Mouse (Mus musculus): Measurements from ENCODE around the gene Kcnip4. TPM values are rescaled to one million over a fixed set of nuclear protein-coding genes. Genes with fewer than 3 reads are reported as not detected.

Kcnip4 gene
- polyA plus RNA-seq, 1 experiment from 2014 or later: 0.84 TPM

- Histone ChIP-seq H3K9me3 (replicated peaks) (no peaks in the 10 kb centered on the region; the same call in 1 of the 2 replicates), H3K27me3 (no peaks in the 10 kb centered on the region), H3K9ac (no peak overlapping the region), H3K36me3 (no peaks in the 10 kb centered on the region), H3K4me3 (replicated peaks) (no peak overlapping the region), H3K4me1 (0 out of 2 replicates have a peak, but pooled peaks cover 3% of the 10 kb centered on the region), H3K27ac (no peak overlapping the region), H3K4me2 (no peak overlapping the region)
- ATAC-seq (replicated peaks; ENCODE audit: low FRiP score): peak; percentile 85
- WGBS: 31% methylated on average over 4 of the region's 4 CpGs
Observed at GRCm38 (mm10) chr5:49350126-49350909, 174.4 kb downstream of the Kcnip4 start.

GRCm38 (mm10) chr5:49349541-49349940, 175.2 kb downstream of the Kcnip4 start:
- Histone ChIP-seq H3K4me3 (replicated peaks) (no peak overlapping the region), H3K4me2 (no peak overlapping the region), H3K27me3 (no peaks in the 10 kb centered on the region), H3K27ac (no peak overlapping the region), H3K9me3 (replicated peaks) (no peaks in the 10 kb centered on the region; the same call in 1 of the 2 replicates), H3K4me1 (0 out of 2 replicates have a peak, but pooled peaks cover 3% of the 10 kb centered on the region), H3K36me3 (no peaks in the 10 kb centered on the region), H3K9ac (no peak overlapping the region)
- ATAC-seq (replicated peaks; ENCODE audit: low FRiP score): no peak
- 77% methylated on average over 5 of the region's 5 CpGs for WGBS

- no peaks in the 10 kb centered on the region for H3K27me3 ChIP-seq
Observed at GRCm38 (mm10) chr5:49348511-49348910, 176.2 kb downstream of the Kcnip4 start.

GRCm38 (mm10) chr5:49344606-49345005, 180.1 kb downstream of the Kcnip4 start:
- Histone ChIP-seq H3K9ac (no peak overlapping the region), H3K36me3 (no peaks in the 10 kb centered on the region), H3K4me1 (0 out of 2 replicates have a peak, but pooled peaks cover under 1% of the 10 kb centered on the region), H3K4me3 (replicated peaks) (no peak overlapping the region), H3K27ac (no peak overlapping the region), H3K9me3 (replicated peaks) (no peaks in the 10 kb centered on the region), H3K27me3 (no peaks in the 10 kb centered on the region), H3K4me2 (no peak overlapping the region)
- ATAC-seq (replicated peaks; ENCODE audit: low FRiP score): no peak
- 72% methylated on average over 1 of the region's 1 CpGs for WGBS

More at GRCm38 (mm10) chr5:49348511-49348910, 176.2 kb downstream of the Kcnip4 start:
- Histone ChIP-seq H3K9ac (no peak overlapping the region), H3K4me2 (no peak overlapping the region), H3K9me3 (replicated peaks) (no peaks in the 10 kb centered on the region), H3K4me1 (0 out of 2 replicates have a peak, but pooled peaks cover 3% of the 10 kb centered on the region), H3K27ac (no peak overlapping the region), H3K36me3 (no peaks in the 10 kb centered on the region), H3K4me3 (replicated peaks) (no peak overlapping the region)
- no peak for ATAC-seq (replicated peaks; ENCODE audit: low FRiP score)
- 74% methylated on average over 5 of the region's 5 CpGs for WGBS

GRCm38 (mm10) chr5:49337164-49337563, 187.5 kb downstream of the Kcnip4 start:
- Histone ChIP-seq H3K4me3 (replicated peaks) (no peak overlapping the region), H3K36me3 (no peaks in the 10 kb centered on the region), H3K9ac (no peak overlapping the region), H3K4me2 (no peak overlapping the region), H3K27ac (no peak overlapping the region), H3K9me3 (replicated peaks) (no peaks in the 10 kb centered on the region), H3K4me1 (peaks cover 7% of the 10 kb centered on the region; the same call in 1 of the 2 replicates), H3K27me3 (no peaks in the 10 kb centered on the region)
- WGBS: 38% methylated on average over 2 of the region's 2 CpGs
- no peak for ATAC-seq (replicated peaks; ENCODE audit: low FRiP score)

- Histone ChIP-seq H3K36me3 (no peaks in the 10 kb centered on the region), H3K27me3 (no peaks in the 10 kb centered on the region), H3K27ac (no peak overlapping the region), H3K4me1 (peaks cover 7% of the 10 kb centered on the region; the same call in 1 of the 2 replicates), H3K9ac (no peak overlapping the region), H3K9me3 (replicated peaks) (no peaks in the 10 kb centered on the region), H3K4me2 (no peak overlapping the region), H3K4me3 (replicated peaks) (no peak overlapping the region)
- 78% methylated on average over 2 of the region's 2 CpGs for WGBS
- no peak for ATAC-seq (replicated peaks; ENCODE audit: low FRiP score)
Observed at GRCm38 (mm10) chr5:49333063-49333462, 191.6 kb downstream of the Kcnip4 start.

GRCm38 (mm10) chr5:49329023-49329422, 195.7 kb downstream of the Kcnip4 start:
- 75% methylated on average over 1 of the region's 1 CpGs for WGBS
- 0 out of 2 replicates have a peak, but pooled peaks have one; percentile 52 for ATAC-seq (replicated peaks; ENCODE audit: low FRiP score)
- Histone ChIP-seq H3K9me3 (replicated peaks) (no peaks in the 10 kb centered on the region), H3K27me3 (no peaks in the 10 kb centered on the region), H3K27ac (peak overlapping the region; percentile 20; the same call in 1 of the 2 replicates), H3K4me2 (no peak overlapping the region), H3K4me1 (no peaks in the 10 kb centered on the region), H3K9ac (no peak overlapping the region), H3K4me3 (replicated peaks) (no peak overlapping the region), H3K36me3 (no peaks in the 10 kb centered on the region)

GRCm38 (mm10) chr5:49318661-49319060, 206.0 kb downstream of the Kcnip4 start:
- Histone ChIP-seq H3K4me3 (replicated peaks) (no peak overlapping the region), H3K4me1 (no peaks in the 10 kb centered on the region), H3K9me3 (replicated peaks) (no peaks in the 10 kb centered on the region), H3K9ac (no peak overlapping the region), H3K27ac (no peak overlapping the region), H3K27me3 (no peaks in the 10 kb centered on the region), H3K36me3 (no peaks in the 10 kb centered on the region), H3K4me2 (no peak overlapping the region)
- no peak for ATAC-seq (replicated peaks; ENCODE audit: low FRiP score)

- no peak overlapping the region for H3K27ac ChIP-seq
- H3K4me3 ChIP-seq (replicated peaks): no peak overlapping the region
- no peaks in the 10 kb centered on the region for H3K4me1 ChIP-seq
- no peak overlapping the region for H3K9ac ChIP-seq
- no peaks in the 10 kb centered on the region for H3K36me3 ChIP-seq
- no peaks in the 10 kb centered on the region for H3K27me3 ChIP-seq
- no peak for ATAC-seq (replicated peaks; ENCODE audit: low FRiP score)
- H3K4me2 ChIP-seq: no peak overlapping the region
- 86% methylated on average over 2 of the region's 2 CpGs for WGBS
- H3K9me3 ChIP-seq (replicated peaks): no peaks in the 10 kb centered on the region
Observed at GRCm38 (mm10) chr5:49317869-49318268, 206.8 kb downstream of the Kcnip4 start.

GRCm38 (mm10) chr5:49306796-49307195, 217.9 kb downstream of the Kcnip4 start:
- no peak overlapping the region for H3K27ac ChIP-seq
- no peaks in the 10 kb centered on the region for H3K36me3 ChIP-seq
- H3K9me3 ChIP-seq (replicated peaks): no peaks in the 10 kb centered on the region
- 77% methylated on average over 1 of the region's 1 CpGs for WGBS
- H3K4me2 ChIP-seq: no peak overlapping the region
- no peak overlapping the region for H3K4me3 ChIP-seq (replicated peaks)
- no peak for ATAC-seq (replicated peaks; ENCODE audit: low FRiP score)
- no peaks in the 10 kb centered on the region for H3K27me3 ChIP-seq
- no peaks in the 10 kb centered on the region for H3K4me1 ChIP-seq
- H3K9ac ChIP-seq: no peak overlapping the region

- ATAC-seq (replicated peaks; ENCODE audit: low FRiP score): no peak
- 70% methylated on average over 2 of the region's 2 CpGs for WGBS
Observed at GRCm38 (mm10) chr5:49305321-49305720, 219.4 kb downstream of the Kcnip4 start.

GRCm38 (mm10) chr5:49298654-49299053, 226.1 kb downstream of the Kcnip4 start:
- ATAC-seq (replicated peaks; ENCODE audit: low FRiP score): no peak
- Histone ChIP-seq H3K4me3 (replicated peaks) (no peak overlapping the region), H3K9ac (no peak overlapping the region), H3K36me3 (no peaks in the 10 kb centered on the region), H3K9me3 (replicated peaks) (no peaks in the 10 kb centered on the region), H3K4me1 (no peaks in the 10 kb centered on the region), H3K4me2 (no peak overlapping the region), H3K27ac (no peak overlapping the region), H3K27me3 (no peaks in the 10 kb centered on the region)
- 76% methylated on average over 4 of the region's 4 CpGs for WGBS

More at GRCm38 (mm10) chr5:49305321-49305720, 219.4 kb downstream of the Kcnip4 start:
- Histone ChIP-seq H3K27me3 (no peaks in the 10 kb centered on the region), H3K4me3 (replicated peaks) (no peak overlapping the region), H3K27ac (no peak overlapping the region), H3K4me1 (no peaks in the 10 kb centered on the region), H3K4me2 (no peak overlapping the region), H3K36me3 (no peaks in the 10 kb centered on the region), H3K9me3 (replicated peaks) (no peaks in the 10 kb centered on the region), H3K9ac (no peak overlapping the region)
